Mouse (Mus musculus) erythroid progenitor cell, adult 5-6 weeks (primary cell): ENCODE data around the gene Slc6a11. TPM values are rescaled to one million over a fixed set of nuclear protein-coding genes. Genes with fewer than 3 reads are reported as not detected.

Source experiments
- ATAC-seq: replicated peaks from 2 replicates; pipeline ENCODE4 v1.8.0; 2016; ENCODE audit warnings: moderate number of reproducible peaks, mild to moderate bottlenecking, moderate TSS enrichment, inconsistent platforms; ENCODE audit not compliant: poor library complexity, low FRiP score, severe bottlenecking
- total RNA-seq, 2 experiments: library from RNA; stranded (forward) in 1 of 2; stranded (reverse) in 1 of 2; fragments of 150-400 nt in 1 of 2; fragments of 186-747, 209-891 nt in 1 of 2; gene quantifications; 2 replicates each; pipeline versions ENCODE4 v1.2.3 to v1.2.4; 2015 to 2017; ENCODE audit warnings: low replicate concordance in 2 of 2

The Slc6a11 gene
- total RNA-seq, 2 experiments from 2014 or later, result not detected

DNA sequence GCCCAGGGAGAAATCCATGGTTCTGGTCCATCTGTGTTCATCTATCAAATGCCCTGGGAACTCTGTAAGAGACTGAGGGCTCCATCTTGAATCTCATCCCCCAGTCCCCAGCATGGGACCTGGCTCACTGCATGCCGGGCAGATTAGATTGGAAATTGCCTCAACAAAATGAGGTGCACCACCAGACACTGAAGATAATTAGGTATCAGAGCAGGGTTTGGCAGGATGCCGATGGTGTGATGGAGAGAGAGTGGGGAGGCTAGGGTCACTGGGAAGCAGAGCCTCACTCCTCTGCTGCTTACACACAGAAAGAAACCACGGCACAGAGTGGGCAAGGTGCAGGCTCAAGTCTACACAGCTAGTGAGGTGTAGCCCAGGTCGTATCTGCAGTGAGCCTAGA, 164.0 kb downstream of the Slc6a11 start:
- ATAC-seq, result no peak

- ATAC-seq, result no peak
These were observed 166.4 kb downstream of the Slc6a11 start for GRCm38 (mm10) chr6:114297260-114298002.

Other genes starting within 250 kb of the Slc6a11 start
- not detected in 2 replicates for gene Atp2b2, start 88.6 kb upstream of the Slc6a11 start, total RNA-seq (2015; ENCODE audit: low replicate concordance)
- not detected in 2 replicates for gene Atp2b2, start 88.6 kb upstream of the Slc6a11 start, total RNA-seq (2017; ENCODE audit: low replicate concordance)
- gene Slc6a1, start 151.4 kb downstream of the Slc6a11 start, total RNA-seq (2015; ENCODE audit: low replicate concordance), result 1.3 TPM in 1 of 2 replicates, not detected in the other
- gene Slc6a1, start 151.4 kb downstream of the Slc6a11 start, total RNA-seq (2017; ENCODE audit: low replicate concordance), result not detected in 2 replicates